Mouse (Mus musculus) midbrain, embryonic 13.5 days (tissue): ENCODE measurements at regions not wholly inside any gene's neighbourhood (a gene's known extent, or its start where the extent isn't known, plus 50 kb on each side); places are given as distances from the start of the nearest gene placed in this dataset.
"Not testable (repeated sequence)": the region's sequence is repeated elsewhere in the genome, so short reads cannot be mapped to it uniquely, and the experiment has no call there.

Experiments
- ATAC-seq: fragments of 200-750 bp; cut with Nextera tagmentation; 2 replicates; pipeline ENCODE4 v1.8.0; 2017; ENCODE audit warnings: mild to moderate bottlenecking, moderate TSS enrichment, moderate library complexity
- H3K27ac ChIP-seq: fragments of 300-500 bp; sonication (generic); 2 replicates; pipeline ENCODE4 v1.5.1; 2015; ENCODE audit warnings: inconsistent platforms, mild to moderate bottlenecking, moderate library complexity
- H3K27me3 ChIP-seq: fragments of 300-500 bp; sonication (generic); 2 replicates; pipeline ENCODE4 v1.6.1; 2015; ENCODE audit warnings: mild to moderate bottlenecking, inconsistent platforms
- H3K36me3 ChIP-seq: fragments of 300-500 bp; sonication (generic); 2 replicates; pipeline ENCODE4 v1.6.1; 2015; ENCODE audit warnings: mild to moderate bottlenecking, inconsistent platforms
- H3K4me1 ChIP-seq: fragments of 300-500 bp; sonication (generic); replicated peaks from 2 replicates; pipeline ENCODE4 v1.6.1; 2015; ENCODE audit warnings: inconsistent platforms
- H3K4me2 ChIP-seq: fragments of 300-500 bp; sonication (generic); replicated peaks from 2 replicates; pipeline ENCODE4 v1.6.1; 2015; ENCODE audit warnings: moderate library complexity, mild to moderate bottlenecking, inconsistent platforms
- H3K4me3 ChIP-seq: fragments of 300-500 bp; sonication (generic); replicated peaks from 2 replicates; pipeline ENCODE4 v1.5.1; 2015; ENCODE audit warnings: mild to moderate bottlenecking, inconsistent platforms
- H3K9ac ChIP-seq: fragments of 300-500 bp; sonication (generic); replicated peaks from 2 replicates; pipeline ENCODE4 v1.6.1; 2015; ENCODE audit warnings: mild to moderate bottlenecking, inconsistent platforms
- H3K9me3 ChIP-seq: fragments of 300-500 bp; sonication (generic); 2 replicates; pipeline ENCODE4 v1.6.1; 2016; ENCODE audit warnings: mild to moderate bottlenecking, inconsistent platforms
- WGBS: fragments of 180-500 bp; shearing (Covaris S2); methylation state at CpG from one replicate; pipeline ENCODE4 v1.1.7; 2015; 5-methylcytosine and 5-hydroxymethylcytosine counted together

DNA sequence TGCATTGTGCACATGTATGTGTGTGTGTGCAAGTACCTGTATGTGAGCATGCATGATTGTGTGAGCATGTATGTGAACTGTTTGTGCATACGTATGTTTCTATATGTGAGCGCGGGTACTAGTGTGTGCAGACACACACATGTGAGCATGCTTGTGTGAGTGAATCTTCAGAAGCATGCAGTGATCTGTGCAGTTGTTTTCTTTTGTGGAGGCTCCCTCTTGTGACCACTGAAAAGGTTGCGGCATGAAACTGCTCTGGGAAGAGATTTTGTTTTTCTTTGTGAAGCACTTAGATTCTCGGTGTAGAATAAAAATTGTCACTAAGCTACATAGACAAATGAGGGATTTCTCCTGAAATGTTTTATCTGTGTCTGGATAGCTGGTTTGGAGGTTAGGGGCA lies 189.2 kb upstream of the Rapgef5 start:
- H3K27me3 ChIP-seq, H3K9me3 ChIP-seq, H3K4me3 ChIP-seq, H3K4me1 ChIP-seq, H3K27ac ChIP-seq, H3K4me2 ChIP-seq, H3K36me3 ChIP-seq, H3K9ac ChIP-seq: not testable (repeated sequence)
- WGBS = 34% methylated on average over 5 of the region's 5 CpGs
- peak; percentile 82 for ATAC-seq

DNA sequence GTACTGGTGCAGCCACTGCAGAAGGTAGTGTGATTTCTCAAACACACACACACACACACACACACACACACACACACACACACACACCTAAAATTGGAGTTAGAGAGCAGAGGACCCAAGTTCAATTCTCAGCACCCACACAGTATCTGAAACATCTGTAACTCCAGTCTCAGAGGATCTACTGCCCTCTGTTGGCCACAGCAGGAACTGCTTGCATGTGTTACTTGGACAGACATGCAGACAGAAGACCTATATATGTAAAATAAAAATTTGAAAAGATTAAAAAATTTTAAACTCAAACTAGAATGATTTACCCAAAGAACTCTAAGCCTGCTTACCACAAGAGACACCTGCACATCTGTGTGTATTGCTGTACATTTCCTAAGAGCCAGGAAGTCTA lies 185.9 kb upstream of the Rapgef5 start:
- no peaks in the 10 kb centered on the region; the same call in 1 of the 2 replicates for H3K9me3 ChIP-seq
- H3K27ac ChIP-seq = no peak overlapping the region
- no peaks in the 10 kb centered on the region for H3K36me3 ChIP-seq
- no peaks in the 10 kb centered on the region; the same call in 1 of the 2 replicates for H3K4me1 ChIP-seq
- no peak overlapping the region for H3K4me3 ChIP-seq
- ATAC-seq = no peak
- no peaks in the 10 kb centered on the region for H3K27me3 ChIP-seq
- H3K9ac ChIP-seq = no peak overlapping the region
- no peak overlapping the region for H3K4me2 ChIP-seq

DNA sequence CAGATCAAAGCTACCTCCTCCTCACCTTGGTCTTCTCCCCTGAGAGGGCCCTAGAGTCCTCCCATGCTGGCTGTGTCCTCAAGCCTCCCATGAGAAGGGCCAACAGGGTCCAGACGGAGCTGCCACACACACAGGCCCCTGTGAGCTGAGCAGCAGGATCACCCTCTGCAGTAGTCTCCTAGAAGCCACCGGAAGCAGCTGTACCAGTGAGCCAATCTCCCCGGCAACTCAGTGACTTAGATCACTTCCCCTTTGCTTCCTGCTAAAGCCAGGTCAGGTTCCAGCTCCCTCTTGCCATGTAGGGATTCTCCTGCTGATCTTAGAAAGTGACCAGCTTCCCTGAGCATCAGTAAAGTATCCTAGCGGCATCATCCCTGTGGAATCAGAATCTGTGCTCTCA lies 179.4 kb upstream of the Rapgef5 start:
- Histone ChIP-seq H3K27ac (0 out of 2 replicates have a peak overlapping the region, but pooled peaks have one; percentile 14), H3K4me1 (peaks cover 42% of the 10 kb centered on the region), H3K4me2 (no peak overlapping the region), H3K4me3 (no peak overlapping the region), H3K36me3 (no peaks in the 10 kb centered on the region), H3K9me3 (peaks cover 3% of the 10 kb centered on the region; the same call in 1 of the 2 replicates), H3K9ac (peak overlapping the region; percentile 37; the same call in 1 of the 2 replicates), H3K27me3 (no peaks in the 10 kb centered on the region)
- ATAC-seq = no peak
- WGBS = 70% methylated on average over 4 of the region's 4 CpGs

DNA sequence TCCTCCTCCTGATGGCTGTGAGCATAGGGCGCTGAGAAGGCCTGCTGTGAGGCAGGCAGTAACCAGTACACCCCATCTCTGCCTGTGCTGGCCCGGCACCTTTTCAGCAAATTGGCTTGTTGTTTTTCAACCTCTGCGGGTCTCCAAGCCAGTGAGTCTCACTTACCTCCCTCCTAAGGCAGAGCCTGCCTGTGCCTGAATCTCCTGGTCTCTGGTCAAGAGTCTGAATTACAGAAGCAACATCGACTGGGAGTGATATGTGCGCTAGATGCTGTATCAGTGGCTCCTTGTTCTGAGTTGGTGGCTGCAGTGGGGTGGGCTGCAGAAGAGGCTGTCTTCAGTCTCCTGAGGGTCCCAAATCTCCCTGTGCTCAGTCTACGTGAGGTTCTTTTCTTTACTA lies 174.0 kb upstream of the Rapgef5 start:
- Histone ChIP-seq H3K27me3 (no peaks in the 10 kb centered on the region), H3K4me3 (no peak overlapping the region), H3K4me1 (peaks cover 78% of the 10 kb centered on the region), H3K9me3 (peaks cover 3% of the 10 kb centered on the region; the same call in 1 of the 2 replicates), H3K4me2 (no peak overlapping the region), H3K27ac (peak overlapping the region; percentile 78), H3K36me3 (no peaks in the 10 kb centered on the region), H3K9ac (no peak overlapping the region)
- 37% methylated on average over 6 of the region's 6 CpGs for WGBS
- no peak for ATAC-seq

DNA sequence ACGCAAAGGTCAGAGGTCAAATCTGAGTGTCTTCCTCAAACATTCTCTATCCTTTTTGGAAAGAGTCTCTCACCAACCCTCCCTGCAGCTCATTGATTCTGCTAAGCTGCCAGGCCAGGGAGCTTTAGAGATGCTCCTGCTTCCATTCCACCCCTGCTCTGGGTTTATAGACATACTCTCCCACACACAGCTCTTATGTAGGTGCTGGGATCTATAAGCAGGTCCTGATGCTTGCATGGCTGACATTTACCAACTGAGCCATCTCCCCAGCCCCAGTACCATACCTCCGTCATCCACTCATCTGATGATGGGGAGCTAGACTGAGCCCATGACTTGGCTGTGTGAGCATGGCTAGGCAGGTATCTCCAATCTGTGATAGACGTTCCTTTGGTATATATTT lies 173.2 kb upstream of the Rapgef5 start:
- Histone ChIP-seq H3K9me3 (peaks cover 3% of the 10 kb centered on the region; the same call in 1 of the 2 replicates), H3K36me3 (no peaks in the 10 kb centered on the region), H3K4me2 (no peak overlapping the region), H3K9ac (no peak overlapping the region), H3K4me1 (peaks cover 76% of the 10 kb centered on the region), H3K27me3 (no peaks in the 10 kb centered on the region), H3K27ac (peak overlapping the region; percentile 78), H3K4me3 (no peak overlapping the region)
- ATAC-seq = no peak
- WGBS = 74% methylated on average over 3 of the region's 3 CpGs

DNA sequence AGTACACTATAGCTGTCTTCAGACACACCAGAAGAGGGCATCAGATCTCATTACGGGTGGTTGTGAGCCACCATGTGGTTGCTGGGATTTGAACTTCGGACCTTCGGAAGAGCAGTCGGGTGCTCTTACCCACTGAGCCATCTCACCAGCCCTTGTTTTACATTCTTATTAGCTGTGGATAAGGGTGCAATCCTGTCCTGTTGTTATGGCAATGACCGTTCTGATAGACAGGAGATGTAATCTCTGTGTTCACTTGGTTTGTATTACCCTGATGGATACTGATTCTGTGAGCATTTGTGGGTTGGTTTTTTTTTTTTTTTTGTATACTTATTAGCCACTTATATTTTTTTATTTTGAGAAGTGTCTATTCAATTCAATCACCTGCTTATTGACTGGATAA lies 172.7 kb upstream of the Rapgef5 start:
- ATAC-seq, H3K4me2 ChIP-seq, H3K27me3 ChIP-seq, H3K9me3 ChIP-seq, H3K9ac ChIP-seq, H3K36me3 ChIP-seq, H3K4me3 ChIP-seq: not testable (repeated sequence)
- Histone ChIP-seq H3K27ac (peak overlapping the region; percentile 100), H3K4me1 (peaks cover 76% of the 10 kb centered on the region)
- 47% methylated on average over 5 of the region's 5 CpGs for WGBS

DNA sequence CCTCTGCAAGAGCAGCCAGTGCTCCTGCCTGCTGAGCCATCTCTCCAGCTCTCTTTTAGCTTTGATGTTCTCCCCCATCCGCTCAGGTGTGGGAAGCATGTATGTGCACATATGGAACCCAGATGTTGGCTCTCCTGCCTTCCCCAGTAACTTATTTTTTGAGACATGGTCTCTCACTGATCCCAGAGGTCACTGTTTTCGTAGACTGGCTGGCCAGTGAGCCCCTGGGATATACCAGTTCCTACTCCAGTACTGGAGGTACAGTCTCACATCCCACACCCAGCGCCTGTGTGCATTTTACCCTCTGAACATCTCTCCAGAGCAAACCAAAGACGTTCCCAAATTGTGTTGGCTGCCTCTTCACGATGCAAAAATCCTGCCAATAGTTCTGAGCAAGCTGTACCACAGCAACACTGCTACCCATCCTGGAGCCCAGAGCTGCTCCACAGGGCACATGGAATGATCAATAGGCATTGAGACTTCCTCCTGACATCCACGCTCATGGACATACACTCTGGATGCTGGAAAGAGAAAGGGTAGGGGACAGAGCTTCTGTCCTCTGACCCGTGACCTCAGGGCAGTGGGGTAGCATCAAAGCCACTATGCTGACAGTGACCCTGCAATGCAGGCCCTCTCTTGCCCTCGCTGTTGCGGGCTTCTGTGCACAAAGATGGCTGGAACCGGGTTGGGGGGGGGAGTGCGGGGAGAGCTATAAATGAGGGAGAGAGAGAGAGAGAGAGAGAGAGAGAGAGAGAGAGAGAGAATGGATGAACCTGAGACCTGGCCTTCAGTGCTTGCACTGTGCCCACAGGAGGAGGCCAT lies 171.8 kb upstream of the Rapgef5 start:
- Histone ChIP-seq H3K36me3 (no peaks in the 10 kb centered on the region), H3K27ac (peak overlapping the region; percentile 100), H3K4me2 (peak overlapping the region; percentile 54), H3K4me1 (peaks cover 72% of the 10 kb centered on the region), H3K27me3 (no peaks in the 10 kb centered on the region), H3K9ac (peak overlapping the region; percentile 58), H3K4me3 (no peak overlapping the region), H3K9me3 (no peaks in the 10 kb centered on the region)
- WGBS = 20% methylated on average over 11 of the region's 11 CpGs
- peak; percentile 54 for ATAC-seq

DNA sequence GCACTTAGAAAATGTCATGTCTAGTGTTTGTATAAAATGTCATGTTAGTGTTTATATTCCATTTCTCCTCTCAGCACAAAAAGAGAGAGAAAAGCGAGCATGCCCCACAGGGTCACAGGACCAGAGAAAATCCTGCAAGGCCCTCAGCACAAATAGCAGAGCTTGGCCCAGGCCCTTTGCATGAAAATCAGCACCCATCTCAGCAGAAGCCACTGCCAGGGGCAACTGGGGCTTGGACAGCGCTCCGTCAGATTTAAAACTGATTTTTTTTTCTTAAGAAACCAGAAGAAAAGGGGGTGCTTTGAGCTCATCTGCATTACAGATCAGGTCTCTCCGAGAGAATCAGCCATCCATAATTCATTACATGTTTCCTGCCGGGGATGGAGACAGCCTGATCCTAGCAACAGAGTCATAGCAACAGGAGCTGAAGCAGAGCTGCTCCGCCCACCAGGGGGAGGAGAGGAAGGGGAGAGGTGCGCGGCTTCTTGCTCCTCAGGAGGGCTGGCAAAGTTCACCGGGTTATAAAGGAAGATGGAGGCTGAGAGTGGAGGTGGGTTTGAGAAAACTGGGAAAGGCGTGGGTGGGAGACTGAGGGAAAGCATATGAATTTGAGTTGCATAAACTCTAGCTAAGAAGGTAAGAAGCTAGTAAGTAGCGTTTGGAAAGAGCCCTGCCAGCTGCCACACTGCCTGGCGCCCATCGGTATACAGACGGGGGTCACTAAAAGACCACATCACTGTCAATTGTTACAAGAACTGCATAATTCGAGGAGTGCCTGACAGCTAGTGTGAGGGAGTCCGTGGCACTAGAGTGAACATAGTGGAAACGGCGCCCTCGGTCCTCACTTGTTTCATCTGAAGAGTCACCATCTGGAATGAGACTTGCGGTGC lies 170.9 kb upstream of the Rapgef5 start:
- peak overlapping the region; percentile 28 for H3K4me3 ChIP-seq
- 6% methylated on average over 20 of the region's 20 CpGs for WGBS
- no peaks in the 10 kb centered on the region for H3K9me3 ChIP-seq
- no peaks in the 10 kb centered on the region for H3K27me3 ChIP-seq
- H3K27ac ChIP-seq = peak overlapping the region; percentile 100
- H3K9ac ChIP-seq = peak overlapping the region; percentile 58
- H3K4me2 ChIP-seq = peak overlapping the region; percentile 54
- peaks cover 73% of the 10 kb centered on the region for H3K4me1 ChIP-seq
- no peaks in the 10 kb centered on the region for H3K36me3 ChIP-seq
- peak; percentile 95 for ATAC-seq

DNA sequence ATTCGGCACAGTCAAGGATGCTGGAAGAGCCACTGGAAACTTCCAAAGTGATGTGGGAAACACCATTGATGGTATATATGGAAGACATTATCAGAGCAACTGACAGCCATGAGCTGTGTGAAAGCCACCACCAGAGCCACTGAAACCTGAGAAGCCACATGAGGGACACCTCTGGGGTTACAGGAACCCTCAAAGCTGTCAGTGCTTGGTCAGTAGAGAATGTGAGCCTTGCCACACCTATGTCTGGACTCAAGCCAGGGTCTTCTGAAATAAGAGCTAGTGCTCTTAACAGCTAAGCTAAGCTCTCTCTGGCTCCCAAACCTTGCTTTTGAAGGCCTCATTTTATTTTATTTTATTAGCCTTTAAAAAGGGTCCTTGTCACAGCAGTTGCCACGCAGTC lies 170.2 kb upstream of the Rapgef5 start:
- Histone ChIP-seq H3K9ac (no peak overlapping the region), H3K4me1 (peaks cover 68% of the 10 kb centered on the region), H3K4me2 (peak overlapping the region; percentile 54), H3K27me3 (no peaks in the 10 kb centered on the region), H3K4me3 (peak overlapping the region; percentile 28; the same call in 1 of the 2 replicates), H3K9me3 (no peaks in the 10 kb centered on the region), H3K36me3 (no peaks in the 10 kb centered on the region), H3K27ac (peak overlapping the region; percentile 100)
- no peak for ATAC-seq
- 65% methylated on average over 2 of the region's 2 CpGs for WGBS

DNA sequence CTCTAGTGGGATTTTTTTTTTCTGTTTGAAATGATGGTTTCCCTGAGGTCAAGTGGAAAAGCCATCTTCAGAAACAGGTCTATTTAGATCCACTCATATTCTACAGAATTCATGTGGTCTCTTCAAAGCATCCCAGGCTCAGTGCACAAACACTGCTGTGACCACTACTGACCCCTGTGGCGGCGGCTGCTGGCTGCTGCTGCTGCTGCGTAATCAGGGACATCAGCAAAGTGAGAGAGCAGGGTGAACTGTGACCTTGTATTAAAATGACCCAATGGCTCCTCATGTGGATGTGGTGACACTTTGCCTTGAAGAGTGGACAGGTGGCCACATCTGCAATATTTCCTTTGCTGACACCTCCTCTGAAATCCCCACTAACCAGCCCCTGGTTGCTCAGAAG lies 169.1 kb upstream of the Rapgef5 start:
- Histone ChIP-seq H3K27me3 (no peaks in the 10 kb centered on the region), H3K27ac (peak overlapping the region; percentile 100)
- 48% methylated on average over 3 of the region's 3 CpGs for WGBS

DNA sequence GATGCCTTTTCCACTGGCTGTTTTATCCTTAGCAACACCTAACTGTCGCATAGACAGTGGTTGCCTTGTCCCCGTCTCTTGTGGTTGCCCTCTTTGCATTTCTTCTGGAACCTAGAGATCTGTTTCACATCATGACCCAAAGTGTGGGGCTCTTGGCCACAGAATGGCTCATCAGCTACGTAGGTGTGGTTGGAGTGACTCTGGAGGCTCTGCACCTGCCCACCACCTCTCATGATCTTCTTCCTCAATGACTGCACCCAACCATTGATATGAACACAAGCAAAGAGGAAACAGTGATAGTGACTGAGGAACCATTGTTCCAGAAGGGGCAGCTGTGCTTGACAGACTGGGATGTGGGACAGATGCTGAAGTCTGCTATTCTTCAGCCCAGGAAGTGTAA lies 167.8 kb upstream of the Rapgef5 start:
- no peaks in the 10 kb centered on the region for H3K9me3 ChIP-seq
- H3K36me3 ChIP-seq = no peaks in the 10 kb centered on the region
- 95% methylated on average over 3 of the region's 3 CpGs for WGBS
- no peaks in the 10 kb centered on the region for H3K27me3 ChIP-seq
- ATAC-seq = no peak
- H3K4me1 ChIP-seq = peaks cover 59% of the 10 kb centered on the region
- H3K4me3 ChIP-seq = no peak overlapping the region
- no peak overlapping the region for H3K4me2 ChIP-seq
- no peak overlapping the region for H3K27ac ChIP-seq
- H3K9ac ChIP-seq = no peak overlapping the region

More for the DNA sequence above, 169.1 kb upstream of the Rapgef5 start:
- H3K36me3 ChIP-seq = no peaks in the 10 kb centered on the region
- H3K4me3 ChIP-seq = no peak overlapping the region
- no peak overlapping the region for H3K4me2 ChIP-seq
- no peaks in the 10 kb centered on the region for H3K9me3 ChIP-seq
- H3K9ac ChIP-seq = no peak overlapping the region
- peaks cover 63% of the 10 kb centered on the region for H3K4me1 ChIP-seq
- no peak for ATAC-seq

DNA sequence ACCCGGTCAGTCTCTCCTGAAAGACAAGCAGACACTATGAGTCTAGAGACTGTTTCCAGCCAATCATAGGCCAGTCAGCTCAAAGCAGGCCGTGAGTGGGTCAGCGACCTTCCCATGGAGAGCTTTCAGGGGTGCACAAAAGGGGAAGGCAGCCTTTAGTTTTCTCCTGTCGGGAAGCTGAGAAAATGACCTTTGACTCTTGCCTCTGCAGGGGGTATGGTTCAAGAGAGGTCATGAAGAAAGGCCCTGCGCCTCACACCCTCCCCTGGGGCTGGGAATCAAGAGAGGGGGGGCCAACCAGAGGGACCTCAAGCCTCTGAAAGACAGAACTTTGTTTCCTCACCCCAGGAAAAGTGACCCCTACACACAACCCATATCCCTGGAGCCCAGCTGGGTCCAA lies 164.4 kb upstream of the Rapgef5 start:
- Histone ChIP-seq H3K4me1 (peaks cover 29% of the 10 kb centered on the region), H3K27ac (no peak overlapping the region), H3K36me3 (no peaks in the 10 kb centered on the region), H3K27me3 (no peaks in the 10 kb centered on the region), H3K4me3 (no peak overlapping the region), H3K9ac (no peak overlapping the region), H3K4me2 (no peak overlapping the region), H3K9me3 (no peaks in the 10 kb centered on the region)
- WGBS = 4% methylated on average over 5 of the region's 5 CpGs
- ATAC-seq = no peak
